Mouse (Mus musculus): Measurements from ENCODE around the gene Trpm2. TPM values are rescaled to one million over a fixed set of nuclear protein-coding genes. Genes with fewer than 3 reads are reported as not detected.
A peak's percentile ranks its signal among the peaks of the same experiment; 100 is the strongest.

The Trpm2 gene
- polyA plus RNA-seq, 1 experiment from 2014 or later: 0.72 TPM

DNA sequence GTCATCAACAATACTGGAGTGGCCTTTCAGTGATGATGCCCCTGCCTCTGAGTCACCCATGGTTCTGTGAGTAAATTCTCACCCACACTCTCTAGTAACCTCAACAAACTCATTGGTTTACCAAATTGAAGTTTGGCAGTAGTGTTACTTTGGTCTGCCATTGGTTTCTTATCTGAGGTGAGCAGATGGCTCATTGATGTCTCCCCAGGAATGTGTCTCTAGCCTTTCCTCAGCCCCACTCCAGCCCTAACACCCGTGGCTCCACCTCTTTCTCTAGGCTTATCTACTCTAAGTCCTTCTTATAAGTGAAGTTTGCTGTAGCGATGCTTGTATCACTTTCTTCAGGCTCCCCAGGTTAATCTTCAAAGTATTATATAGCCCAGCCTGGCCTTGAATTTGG lies 30.7 kb downstream of the Trpm2 start:
- H3K4me3 ChIP-seq: no peak overlapping the region
- 69% methylated on average over 2 of the region's 2 CpGs for WGBS
- H3K36me3 ChIP-seq: no peaks in the 10 kb centered on the region
- H3K9ac ChIP-seq: no peak overlapping the region
- no peaks in the 10 kb centered on the region for H3K9me3 ChIP-seq
- no peaks in the 10 kb centered on the region for H3K27me3 ChIP-seq
- no peaks in the 10 kb centered on the region for H3K4me1 ChIP-seq
- H3K27ac ChIP-seq: no peak overlapping the region
- no peak overlapping the region for H3K4me2 ChIP-seq (replicated peaks)
- ATAC-seq (ENCODE audit: insufficient number of reproducible peaks, insufficient read depth, low FRiP score, low TSS enrichment): no peak

DNA sequence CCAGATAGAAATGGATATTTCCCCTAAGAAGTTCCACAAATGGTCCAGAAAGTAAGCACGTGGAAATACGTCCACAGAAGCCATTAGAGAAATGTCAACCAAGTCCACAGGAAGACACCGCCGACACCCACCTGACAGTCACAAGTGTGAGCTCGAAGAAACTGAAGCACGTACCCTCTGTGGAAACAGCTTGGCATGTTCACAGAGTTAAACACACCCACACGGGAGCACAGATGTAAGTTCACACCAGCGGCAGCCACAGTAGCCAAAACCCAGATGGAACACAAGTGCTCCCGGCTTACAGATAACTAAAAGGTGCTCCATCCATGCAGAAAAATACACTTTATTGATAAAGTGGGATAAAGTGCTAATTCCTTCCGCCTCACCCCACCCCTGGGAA lies 43.0 kb downstream of the Trpm2 start:
- H3K4me1 ChIP-seq: no peaks in the 10 kb centered on the region
- no peak overlapping the region for H3K4me3 ChIP-seq
- H3K27me3 ChIP-seq: no peaks in the 10 kb centered on the region
- WGBS: 88% methylated on average over 10 of the region's 10 CpGs
- no peaks in the 10 kb centered on the region for H3K36me3 ChIP-seq
- ATAC-seq (ENCODE audit: insufficient number of reproducible peaks, insufficient read depth, low FRiP score, low TSS enrichment): no peak
- H3K9me3 ChIP-seq: no peaks in the 10 kb centered on the region
- H3K27ac ChIP-seq: no peak overlapping the region
- H3K4me2 ChIP-seq (replicated peaks): no peak overlapping the region
- H3K9ac ChIP-seq: no peak overlapping the region

DNA sequence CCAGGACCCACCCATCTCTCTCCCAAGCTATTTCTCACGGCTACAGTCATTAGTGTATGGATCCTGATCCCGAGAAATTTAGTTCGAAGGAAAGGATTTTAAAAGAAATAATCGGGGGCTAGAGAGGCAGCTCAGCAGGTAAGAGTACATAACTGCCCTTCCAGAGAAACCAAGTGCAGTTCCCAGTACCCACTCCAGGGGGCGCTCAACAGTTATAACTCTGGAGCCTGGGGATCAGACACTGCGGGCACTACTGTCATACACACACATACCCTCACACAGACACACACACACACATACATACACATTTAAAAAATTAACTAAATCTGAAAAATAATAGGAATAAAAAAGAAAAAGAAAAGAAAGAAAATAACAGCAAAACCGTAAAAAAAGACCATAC lies 44.2 kb downstream of the Trpm2 start:
- H3K9me3 ChIP-seq: no peaks in the 10 kb centered on the region
- ATAC-seq (ENCODE audit: insufficient number of reproducible peaks, insufficient read depth, low FRiP score, low TSS enrichment): no peak
- no peaks in the 10 kb centered on the region for H3K4me1 ChIP-seq
- H3K9ac ChIP-seq: no peak overlapping the region
- WGBS: 42% methylated on average over 7 of the region's 7 CpGs
- no peaks in the 10 kb centered on the region for H3K27me3 ChIP-seq
- H3K36me3 ChIP-seq: no peaks in the 10 kb centered on the region
- H3K4me3 ChIP-seq: no peak overlapping the region
- no peak overlapping the region for H3K4me2 ChIP-seq (replicated peaks)
- H3K27ac ChIP-seq: no peak overlapping the region

DNA sequence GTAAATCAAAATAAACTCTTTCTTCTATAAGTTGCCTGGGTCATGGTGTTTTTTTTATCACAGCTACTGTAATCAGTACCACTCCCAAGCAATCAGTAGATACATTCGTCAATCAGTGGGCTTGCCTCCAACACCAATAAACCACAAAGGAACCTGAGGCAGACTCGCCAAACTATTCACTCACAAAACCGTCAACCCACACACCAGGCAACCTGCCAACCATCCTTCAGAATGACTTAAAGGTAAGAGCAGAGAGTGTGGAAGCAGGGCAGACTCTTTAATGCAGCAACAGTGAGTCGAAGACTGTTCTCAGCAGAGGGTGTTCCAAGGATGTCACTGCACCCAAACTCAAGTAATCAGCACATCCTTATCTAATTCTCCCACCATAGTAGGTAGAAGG lies 47.7 kb downstream of the Trpm2 start:
- no peak overlapping the region for H3K4me3 ChIP-seq
- no peak overlapping the region for H3K4me2 ChIP-seq (replicated peaks)
- H3K9ac ChIP-seq: no peak overlapping the region
- no peak overlapping the region for H3K27ac ChIP-seq
- no peaks in the 10 kb centered on the region for H3K9me3 ChIP-seq
- no peaks in the 10 kb centered on the region for H3K27me3 ChIP-seq
- no peaks in the 10 kb centered on the region for H3K36me3 ChIP-seq
- 78% methylated on average over 4 of the region's 4 CpGs for WGBS
- no peaks in the 10 kb centered on the region for H3K4me1 ChIP-seq
- no peak for ATAC-seq (ENCODE audit: insufficient number of reproducible peaks, insufficient read depth, low FRiP score, low TSS enrichment)

DNA sequence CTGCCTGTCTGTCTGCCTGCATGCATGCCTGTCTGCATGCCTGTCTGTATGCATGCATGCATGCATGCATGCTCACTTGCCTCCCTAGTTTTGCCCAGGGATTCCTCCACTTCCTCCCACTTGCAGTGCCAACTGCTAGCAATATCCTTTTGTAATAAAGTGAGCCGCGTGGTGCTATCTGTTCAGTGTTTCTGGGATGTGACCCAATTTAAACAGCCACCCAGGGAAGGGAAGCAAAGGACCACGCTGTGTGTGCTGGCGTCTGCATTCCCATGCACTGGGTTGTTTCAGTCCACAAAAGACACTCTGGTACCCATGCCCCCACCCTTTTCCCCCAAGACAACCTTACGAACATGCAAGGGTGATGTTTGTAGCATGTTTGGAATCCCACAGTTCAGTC lies 49.4 kb downstream of the Trpm2 start:
- Histone ChIP-seq H3K4me2 (replicated peaks) (no peak overlapping the region), H3K4me3 (no peak overlapping the region), H3K27me3 (no peaks in the 10 kb centered on the region), H3K9me3 (no peaks in the 10 kb centered on the region), H3K27ac (no peak overlapping the region), H3K9ac (no peak overlapping the region), H3K4me1 (no peaks in the 10 kb centered on the region), H3K36me3 (no peaks in the 10 kb centered on the region)
- ATAC-seq (ENCODE audit: insufficient number of reproducible peaks, insufficient read depth, low FRiP score, low TSS enrichment): no peak
- 79% methylated on average over 5 of the region's 5 CpGs for WGBS

DNA sequence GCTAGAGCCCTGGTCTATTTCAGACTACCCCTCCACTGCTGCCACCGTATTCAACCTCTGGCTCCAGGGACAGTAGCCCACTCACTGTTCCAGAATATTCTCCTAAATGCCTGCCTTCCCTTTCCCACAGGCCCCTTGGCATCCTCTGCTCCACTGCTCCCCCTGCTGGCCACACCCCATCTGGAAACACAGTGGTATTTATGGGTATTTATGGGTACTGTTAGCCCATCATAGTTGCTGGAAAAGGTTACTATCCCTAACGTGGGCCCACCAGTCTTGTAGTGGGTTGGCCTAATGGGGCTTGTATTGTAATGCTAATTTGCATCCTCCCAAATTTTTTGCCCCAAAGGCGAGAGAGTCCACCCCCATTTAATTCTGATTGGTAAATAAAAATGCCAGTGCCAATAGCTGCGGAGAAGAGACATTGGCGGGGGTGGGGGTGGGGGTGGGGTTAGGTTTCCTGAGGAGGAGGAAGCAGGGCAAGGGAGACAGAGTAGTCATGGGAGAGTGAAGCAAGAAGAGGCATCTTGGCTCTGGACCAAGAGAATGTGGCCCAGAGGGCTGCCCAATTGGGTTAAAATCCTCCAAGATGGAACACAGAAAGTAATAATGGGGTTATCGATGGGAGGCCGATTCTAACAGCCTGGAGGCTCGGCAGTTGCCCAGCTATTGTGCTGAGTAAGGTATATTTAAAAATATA lies 53.6 kb downstream of the Trpm2 start:
- H3K4me2 ChIP-seq (replicated peaks): no peak overlapping the region
- H3K27ac ChIP-seq: no peak overlapping the region
- no peak for ATAC-seq (ENCODE audit: insufficient number of reproducible peaks, insufficient read depth, low FRiP score, low TSS enrichment)
- no peaks in the 10 kb centered on the region for H3K9me3 ChIP-seq
- no peaks in the 10 kb centered on the region for H3K27me3 ChIP-seq
- 65% methylated on average over 8 of the region's 8 CpGs for WGBS
- no peak overlapping the region for H3K4me3 ChIP-seq
- H3K4me1 ChIP-seq: no peaks in the 10 kb centered on the region
- H3K9ac ChIP-seq: no peak overlapping the region
- H3K36me3 ChIP-seq: no peaks in the 10 kb centered on the region

DNA sequence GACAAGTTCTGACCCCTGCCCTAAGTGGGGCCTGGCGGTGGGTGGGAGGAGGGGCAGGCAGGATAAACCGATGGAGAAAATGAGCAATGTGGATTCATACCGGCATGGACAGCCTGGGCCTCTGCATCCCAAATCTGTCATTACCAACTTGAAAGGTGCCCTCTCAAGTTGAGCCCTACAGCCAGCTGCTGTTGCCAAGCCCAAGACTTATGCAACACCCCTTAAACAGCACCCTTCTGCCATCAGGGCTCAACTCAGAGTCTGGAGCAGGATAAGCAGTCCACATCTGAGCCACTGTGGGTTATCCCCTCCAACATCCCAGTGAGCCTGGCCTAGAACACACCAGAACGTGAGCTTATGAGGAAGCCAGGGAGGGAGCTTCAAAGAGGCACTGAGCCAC lies 57.1 kb downstream of the Trpm2 start:
- no peaks in the 10 kb centered on the region for H3K9me3 ChIP-seq
- H3K27me3 ChIP-seq: no peaks in the 10 kb centered on the region
- H3K27ac ChIP-seq: no peak overlapping the region
- no peak overlapping the region for H3K4me2 ChIP-seq (replicated peaks)
- 74% methylated on average over 4 of the region's 4 CpGs for WGBS
- H3K36me3 ChIP-seq: no peaks in the 10 kb centered on the region
- no peaks in the 10 kb centered on the region for H3K4me1 ChIP-seq
- no peak for ATAC-seq (ENCODE audit: insufficient number of reproducible peaks, insufficient read depth, low FRiP score, low TSS enrichment)
- H3K9ac ChIP-seq: no peak overlapping the region
- no peak overlapping the region for H3K4me3 ChIP-seq

DNA sequence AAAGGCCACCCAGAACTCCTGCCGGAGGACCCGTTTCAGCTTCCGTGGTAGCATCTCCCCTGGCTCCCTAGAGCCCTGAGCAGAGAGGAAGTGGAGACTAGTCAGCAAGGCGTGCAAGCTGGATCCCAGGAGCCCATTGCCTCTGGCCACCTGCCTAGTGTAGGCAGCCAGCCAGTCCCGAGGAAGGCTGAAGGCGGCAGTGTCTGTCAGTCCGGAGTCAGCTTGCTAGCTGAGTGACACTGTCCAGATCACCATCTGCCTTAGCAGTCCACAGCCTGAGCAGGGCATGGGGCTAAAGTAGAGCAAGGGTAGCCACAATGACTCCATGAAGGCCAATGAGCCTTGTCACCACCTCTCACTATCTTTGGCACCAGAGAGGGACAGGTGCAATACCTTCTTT lies 57.8 kb downstream of the Trpm2 start:
- H3K36me3 ChIP-seq: no peaks in the 10 kb centered on the region
- H3K4me1 ChIP-seq: no peaks in the 10 kb centered on the region
- no peak overlapping the region for H3K27ac ChIP-seq
- no peak overlapping the region for H3K4me3 ChIP-seq
- H3K4me2 ChIP-seq (replicated peaks): no peak overlapping the region
- no peaks in the 10 kb centered on the region for H3K27me3 ChIP-seq
- no peaks in the 10 kb centered on the region for H3K9me3 ChIP-seq
- H3K9ac ChIP-seq: no peak overlapping the region
- WGBS: 66% methylated on average over 7 of the region's 7 CpGs
- ATAC-seq (ENCODE audit: insufficient number of reproducible peaks, insufficient read depth, low FRiP score, low TSS enrichment): no peak

DNA sequence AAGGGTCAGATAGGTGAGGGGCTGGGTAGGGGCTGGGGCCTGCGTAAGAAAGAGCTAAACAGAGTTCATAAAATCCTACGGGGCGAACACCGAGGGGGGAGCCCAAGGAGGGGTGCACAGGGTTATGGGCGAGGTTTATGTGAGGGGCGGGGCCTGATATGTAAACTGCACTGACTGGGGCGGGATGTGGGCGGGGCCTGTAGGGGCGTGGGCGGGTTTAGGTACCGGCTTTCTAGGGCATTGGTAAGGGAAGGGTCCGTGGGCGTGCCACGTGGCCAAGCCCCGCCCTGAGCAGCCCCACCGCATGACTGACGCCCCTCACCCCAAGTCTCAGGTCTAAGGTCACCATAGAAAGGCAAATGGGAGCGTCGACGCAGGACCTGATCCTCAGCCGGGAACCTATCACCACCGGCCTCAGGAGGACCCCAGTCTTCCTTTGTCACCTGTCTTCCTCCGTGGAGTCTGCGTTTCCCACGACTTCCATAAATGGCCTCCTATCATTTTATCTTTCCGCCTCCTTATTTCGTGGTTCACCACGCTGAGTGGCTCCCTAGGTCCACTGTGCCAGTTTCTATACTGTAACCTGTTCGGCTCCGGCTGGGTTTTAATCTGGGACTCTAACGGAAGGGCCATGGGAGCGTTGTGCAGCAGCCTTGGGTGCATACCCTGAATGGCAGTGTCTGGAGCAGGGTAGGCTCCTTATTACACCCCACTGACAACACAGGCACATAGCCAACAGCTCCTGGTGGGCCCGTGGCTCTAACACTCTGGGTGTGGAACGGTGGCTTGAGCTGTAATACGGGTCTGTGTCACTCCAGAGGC lies 67.3 kb downstream of the Trpm2 start:
- H3K36me3 ChIP-seq: no peaks in the 10 kb centered on the region
- peak overlapping the region; percentile 48 for H3K4me3 ChIP-seq
- peak overlapping the region; percentile 61 for H3K4me2 ChIP-seq (replicated peaks)
- ATAC-seq (ENCODE audit: insufficient number of reproducible peaks, insufficient read depth, low FRiP score, low TSS enrichment): peak; percentile 59
- H3K27ac ChIP-seq: no peak overlapping the region
- H3K9ac ChIP-seq: peak overlapping the region; percentile 56; the same call in 1 of the 2 replicates
- 7% methylated on average over 34 of the region's 35 CpGs for WGBS
- H3K27me3 ChIP-seq: peaks cover 7% of the 10 kb centered on the region
- no peaks in the 10 kb centered on the region for H3K9me3 ChIP-seq
- peaks cover 7% of the 10 kb centered on the region; the same call in 1 of the 2 replicates for H3K4me1 ChIP-seq

DNA sequence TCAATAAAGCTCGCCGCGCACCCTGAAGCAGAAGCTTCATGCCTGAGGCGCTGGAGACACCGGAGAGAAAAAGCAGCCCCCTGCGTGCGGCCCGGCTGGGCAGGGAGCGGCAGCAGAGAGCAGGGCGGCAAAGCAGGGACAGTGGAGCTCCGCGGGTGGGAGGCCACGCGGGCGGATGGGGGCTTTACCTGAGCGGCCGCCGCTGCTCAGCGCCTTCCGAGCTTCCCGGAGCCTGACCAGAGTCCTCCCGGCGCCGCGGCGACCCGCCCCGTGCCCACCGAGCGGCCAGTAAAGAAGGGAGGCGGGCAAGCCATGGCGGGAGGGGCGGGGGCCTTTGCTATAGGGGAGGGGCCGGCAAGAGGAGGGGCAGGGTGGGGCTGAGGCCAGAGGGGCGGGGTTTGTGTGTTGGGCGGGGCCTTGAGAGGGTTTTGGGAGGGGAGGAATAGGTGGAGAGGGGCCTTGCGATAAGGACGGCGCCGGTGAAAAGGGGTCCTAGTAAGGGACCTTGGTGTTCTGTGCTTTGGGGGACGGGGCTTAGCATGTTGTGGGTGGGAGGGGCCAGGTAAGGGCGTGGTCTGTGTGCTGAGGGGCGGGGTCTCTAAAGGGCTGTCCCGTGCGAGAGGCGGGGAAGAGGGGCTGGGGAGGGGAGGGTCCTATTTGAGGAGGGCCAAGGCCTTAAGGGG lies 68.0 kb downstream of the Trpm2 start, which contains the start of gene Lrrc3:
Gene Lrrc3 (minus strand): TSS at position 326 of the 683 bp plus-strand sequence.
- peak within 1 kb of the TSS; percentile 48 for H3K4me3 ChIP-seq
- peak; percentile 64 for ATAC-seq (ENCODE audit: insufficient number of reproducible peaks, insufficient read depth, low FRiP score, low TSS enrichment)
- H3K36me3 ChIP-seq: no peaks in the 10 kb centered on the region
- H3K4me2 ChIP-seq (replicated peaks): peak within 1 kb of the TSS; percentile 61
- 2% methylated on average over 45 of the region's 46 CpGs for WGBS
- peaks cover 7% of the 10 kb centered on the region for H3K27me3 ChIP-seq
- no peaks in the 10 kb centered on the region for H3K9me3 ChIP-seq
- H3K27ac ChIP-seq: no peak within 1 kb of the TSS
- H3K9ac ChIP-seq: peak within 1 kb of the TSS; percentile 56
- peaks cover 7% of the 10 kb centered on the region; the same call in 1 of the 2 replicates for H3K4me1 ChIP-seq

DNA sequence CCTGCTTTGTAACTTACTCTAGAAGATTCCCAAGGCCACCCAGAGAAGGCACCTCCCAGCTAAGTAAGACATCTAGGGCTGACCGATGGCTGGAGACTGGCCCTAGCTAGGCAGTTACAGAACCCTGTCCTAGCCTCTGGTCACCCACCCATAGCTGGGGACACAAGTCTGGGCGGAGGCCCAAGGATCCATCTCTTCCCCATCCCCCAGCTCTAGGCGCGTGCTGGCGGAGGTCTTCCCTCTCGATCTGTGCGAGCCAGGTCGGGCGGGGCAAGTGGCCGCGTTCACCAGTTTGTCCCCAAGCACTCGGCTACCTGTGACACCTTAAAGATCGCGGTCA lies 68.5 kb downstream of the Trpm2 start:
- Histone ChIP-seq H3K9ac (peak overlapping the region; percentile 56), H3K4me2 (replicated peaks) (peak overlapping the region; percentile 61), H3K4me3 (peak overlapping the region; percentile 48), H3K36me3 (no peaks in the 10 kb centered on the region), H3K27ac (no peak overlapping the region), H3K9me3 (no peaks in the 10 kb centered on the region), H3K27me3 (peaks cover 7% of the 10 kb centered on the region), H3K4me1 (peaks cover 7% of the 10 kb centered on the region; the same call in 1 of the 2 replicates)
- 2% methylated on average over 14 of the region's 14 CpGs for WGBS
- peak; percentile 30; the same call in 1 of the 2 replicates for ATAC-seq (ENCODE audit: insufficient number of reproducible peaks, insufficient read depth, low FRiP score, low TSS enrichment)
